Mouse (Mus musculus) liver, adult 2 months (tissue): Measurements from ENCODE around the gene Tmem209.

Experiments
- CTCF ChIP-seq: fragments of 200-500 bp; IDR thresholded peaks from 2 replicates; pipeline ENCODE4 v1.5.1; 2011; ENCODE audit warnings: low read depth, low read length, control low read depth
- POLR2A ChIP-seq: fragments of 200-500 bp; IDR thresholded peaks from 2 replicates; pipeline ENCODE4 v1.6.1; 2011; ENCODE audit warnings: low read length, control low read depth; ENCODE audit not compliant: insufficient read depth; ENCODE audit errors: extremely low read depth

DNA sequence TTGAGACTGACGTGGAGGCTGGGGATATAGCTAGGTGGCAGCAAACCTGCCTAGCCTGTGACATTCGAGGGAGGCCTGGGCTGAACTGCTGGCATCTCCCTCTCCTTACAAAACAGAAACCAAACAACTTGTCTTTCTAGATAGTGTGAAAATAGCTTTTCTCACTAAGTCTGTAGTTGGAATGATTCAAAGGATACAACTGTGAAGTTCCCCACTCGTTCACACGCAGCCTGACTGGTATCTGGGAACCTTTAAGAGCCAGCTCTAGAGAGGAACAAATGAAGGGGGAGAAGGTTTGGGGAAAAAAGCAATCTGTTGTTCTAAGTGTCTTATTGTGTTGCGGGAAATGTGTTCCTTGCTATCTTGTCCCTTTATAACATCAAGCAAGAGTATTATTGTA, 51.0 kb downstream of the Tmem209 start:
- TF ChIP-seq POLR2A, result no peak
- no peak for TF ChIP-seq CTCF
